Mouse (Mus musculus) gonadal fat pad, adult 2 months (tissue): ENCODE results near the gene Olfr965. TPM values are rescaled to one million over a fixed set of nuclear protein-coding genes. Genes with fewer than 3 reads are reported as not detected.
"Not testable (repeated sequence)": the region's sequence is repeated elsewhere in the genome, so short reads cannot be mapped to it uniquely, and the experiment has no call there.

Source experiments
- DNase-seq: peaks from one replicate; pipeline ENCODE4 v3.0.0-alpha.2; 2012; ENCODE audit warnings: low read depth
- polyA plus RNA-seq: library from polyadenylated mRNA; depleted of rRNA; stranded (reverse); fragments of >200 nt; gene quantifications from 2 replicates; pipeline ENCODE4 v1.2.3, GENCODE M21; 2012; rRNA removed

The Olfr965 gene
- polyA plus RNA-seq = not detected in 2 replicates

DNA sequence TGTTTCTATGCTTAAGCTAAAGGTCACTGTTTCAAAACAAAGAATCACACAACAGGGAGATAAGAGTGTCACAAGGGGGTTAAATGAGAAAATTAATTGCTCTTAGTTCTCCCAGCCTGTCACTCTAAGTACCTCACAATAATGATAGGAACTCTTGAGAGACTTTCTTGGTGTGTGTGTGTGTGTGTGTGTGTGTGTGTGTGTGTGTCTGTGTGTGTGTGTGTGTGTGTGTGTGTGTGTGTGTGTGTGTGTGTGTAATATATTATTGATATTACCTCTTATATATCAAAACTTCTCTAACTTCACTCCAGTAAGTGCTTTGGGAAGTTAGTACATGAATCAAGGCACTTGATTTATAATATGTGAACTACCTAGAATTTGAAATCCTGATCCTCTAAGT is at the start of gene Olfr965:
Gene Olfr965, plus strand, starts transcription at position 301 of the 400 bp plus-strand sequence.
- DNase-seq = no peak

DNA sequence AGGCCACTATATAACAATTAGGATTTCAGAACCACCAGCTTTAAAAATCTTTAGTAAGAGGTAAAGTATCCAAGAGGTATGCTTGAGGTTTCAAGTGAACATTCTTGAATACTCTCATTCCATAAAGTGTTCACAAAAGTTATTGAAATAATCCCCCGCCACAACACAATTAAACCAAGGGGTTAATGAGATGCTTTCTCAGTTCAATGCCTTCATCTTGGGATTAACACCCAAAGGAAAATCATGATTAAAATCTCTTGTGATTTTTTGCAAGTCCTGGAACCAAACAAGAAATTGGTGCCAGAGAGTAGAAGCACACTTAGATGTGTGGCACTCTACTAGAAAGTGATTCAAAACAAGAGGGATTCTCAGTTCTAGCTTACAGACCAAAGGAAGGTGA is 44.2 kb upstream of the Olfr965 start, which contains the start of gene Olfr963:
Gene Olfr963, plus strand, starts transcription at position 301 of the 400 bp plus-strand sequence.
- no peak for DNase-seq

DNA sequence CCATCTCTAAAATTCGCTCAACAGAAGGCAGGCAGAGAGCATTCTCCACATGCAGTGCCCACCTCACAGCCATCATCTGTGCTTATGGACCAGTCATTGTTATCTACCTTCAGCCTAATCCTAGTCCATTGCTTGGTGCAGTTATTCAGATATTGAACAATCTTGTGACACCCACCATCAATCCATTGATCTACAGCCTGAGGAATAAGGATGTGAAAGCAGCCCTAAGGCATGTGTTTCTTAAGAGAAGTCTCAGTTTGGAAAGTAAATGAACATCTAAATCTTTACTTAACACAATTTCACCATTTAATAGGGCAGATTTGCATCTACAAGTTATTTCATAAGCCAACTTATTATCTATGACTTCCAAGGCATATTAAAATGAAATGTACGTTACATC is 41.4 kb upstream of the Olfr965 start:
- DNase-seq = no peak

DNA sequence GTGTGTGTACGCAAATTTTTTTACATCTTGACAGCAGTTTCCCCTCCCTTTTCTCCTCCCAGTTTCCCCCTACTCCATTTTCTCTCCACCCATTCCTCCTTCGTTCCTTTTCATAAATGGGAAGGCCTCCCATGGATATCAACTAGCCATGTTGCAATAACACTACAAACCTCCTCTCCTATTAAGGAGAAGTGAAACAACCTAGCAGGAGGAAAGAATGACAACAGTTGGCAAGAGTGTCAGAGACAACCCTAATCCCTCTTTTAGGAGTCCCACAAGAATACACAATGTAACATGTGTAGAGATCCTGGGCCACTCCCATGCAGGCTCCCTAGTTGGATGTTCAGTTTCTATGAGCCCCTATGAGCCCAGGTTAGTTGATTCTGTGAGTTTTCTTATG is 36.3 kb upstream of the Olfr965 start:
- no peak for DNase-seq

DNA sequence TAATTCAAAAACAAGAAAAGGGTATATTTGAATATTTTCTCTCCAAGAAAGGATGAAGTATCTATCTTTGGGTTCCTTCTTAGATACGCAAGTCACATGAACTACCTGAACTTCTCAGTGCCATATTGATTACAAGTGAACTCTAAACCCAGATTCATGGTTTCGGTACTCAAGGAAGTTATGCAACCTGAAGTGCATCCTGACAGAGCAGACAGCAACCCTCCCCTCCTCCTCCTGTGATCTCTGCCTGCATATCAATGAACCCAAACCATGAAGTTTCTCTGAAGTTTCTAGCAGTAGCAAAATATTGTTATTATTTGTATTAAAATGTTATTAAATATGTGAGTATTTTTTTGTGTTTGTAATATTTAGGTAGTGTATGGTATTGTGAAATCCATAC is 32.6 kb upstream of the Olfr965 start:
- no peak for DNase-seq

DNA sequence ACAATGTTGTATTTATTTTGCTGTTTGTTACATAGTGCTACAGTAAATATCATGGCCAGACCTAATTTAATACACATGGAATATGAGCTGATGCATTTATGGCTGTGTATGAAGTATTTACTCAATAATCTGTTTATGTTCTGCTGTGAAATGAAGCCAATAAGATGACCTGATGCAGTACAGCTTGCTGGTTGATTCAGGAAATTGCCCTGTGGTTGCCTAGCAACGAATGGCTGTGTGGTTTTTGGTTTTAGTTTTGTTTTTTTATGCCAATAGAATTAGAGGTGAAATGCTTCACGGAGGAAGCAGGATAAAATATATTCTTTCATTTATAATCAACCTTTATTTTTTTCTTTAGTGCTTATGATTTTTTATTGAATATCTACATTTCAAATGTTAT is 31.9 kb upstream of the Olfr965 start:
- DNase-seq = no peak

DNA sequence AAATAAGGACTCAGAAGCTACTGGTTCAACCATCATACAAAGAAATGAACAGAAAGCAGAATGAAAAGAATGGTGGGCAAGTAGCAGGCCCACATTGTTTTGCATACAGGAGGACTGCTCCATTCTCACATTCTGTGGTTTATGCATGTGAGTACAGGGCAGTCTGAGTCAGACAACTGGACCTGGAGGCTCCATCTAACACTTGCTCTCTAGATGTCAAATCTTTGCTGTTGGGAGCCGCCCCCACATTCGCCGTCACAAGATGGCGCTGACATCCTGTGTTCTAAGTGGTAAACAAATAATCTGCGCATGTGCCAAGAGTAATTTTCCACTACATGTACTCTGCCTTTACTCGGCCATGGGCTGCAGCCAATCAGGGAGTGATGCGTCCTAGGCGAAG is 10.0 kb upstream of the Olfr965 start:
- not testable (repeated sequence) for DNase-seq

DNA sequence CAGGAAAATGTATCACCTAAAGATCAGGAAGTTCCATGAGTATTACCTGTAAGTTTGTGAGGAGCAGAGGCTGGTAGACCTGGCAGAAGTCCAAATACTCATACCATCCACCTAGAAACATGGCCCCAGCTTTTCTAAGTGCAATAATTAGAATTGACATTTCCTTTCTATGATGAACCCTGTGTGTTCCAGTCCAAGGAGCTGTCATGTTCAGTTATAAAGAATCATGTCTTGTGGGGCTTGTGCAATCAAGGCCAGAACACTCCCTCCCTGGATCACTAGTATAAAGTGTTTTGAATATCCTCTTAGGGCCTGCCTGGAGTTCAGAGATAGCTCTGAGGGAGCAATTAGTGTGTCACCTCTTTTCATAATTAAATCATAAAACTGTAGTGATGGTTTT is 4.1 kb upstream of the Olfr965 start, which contains the start of gene Olfr149:
Gene Olfr149, minus strand, starts transcription at position 101 of the 400 bp plus-strand sequence.
- no peak for DNase-seq

DNA sequence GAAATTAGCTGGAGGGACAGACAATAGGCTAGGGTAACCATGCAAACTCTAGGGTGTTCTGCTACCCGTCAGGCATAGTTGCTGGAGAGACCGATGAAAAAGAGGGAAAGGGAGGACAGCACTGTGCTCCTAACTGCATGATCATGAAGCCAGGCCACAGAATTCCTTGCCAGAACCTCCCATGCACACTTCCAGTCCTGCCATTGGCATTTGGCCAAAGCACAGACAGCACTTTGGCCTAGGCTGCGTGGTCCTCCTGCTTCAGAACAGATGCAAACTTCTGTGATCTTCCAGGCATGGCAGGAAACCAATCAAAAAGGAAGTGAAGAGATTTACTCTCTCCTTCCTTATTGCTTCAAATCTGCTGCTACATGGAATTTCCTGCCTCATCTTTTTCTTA is 2.2 kb upstream of the Olfr965 start:
- no peak for DNase-seq

DNA sequence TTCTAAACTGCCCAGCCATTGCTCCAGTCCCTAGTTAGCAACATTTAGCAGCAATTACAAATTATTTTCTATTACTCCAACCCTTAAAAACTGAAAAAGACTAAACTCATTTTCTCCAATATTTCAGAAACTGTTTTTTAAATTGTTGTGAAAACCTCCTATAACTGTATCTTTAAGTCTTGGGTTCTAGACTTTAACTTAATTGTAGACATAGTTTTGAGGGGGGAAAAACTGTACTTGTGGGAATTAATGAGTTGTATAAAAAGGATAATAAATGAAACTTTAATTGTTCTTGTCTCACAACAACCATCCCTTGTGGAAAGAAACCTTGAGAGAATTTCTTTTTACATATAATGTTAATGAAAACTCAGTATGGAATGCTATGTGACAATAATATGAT is 19.5 kb downstream of the Olfr965 start, which contains the start of gene Olfr150:
Gene Olfr150, plus strand, starts transcription at position 301 of the 400 bp plus-strand sequence.
- DNase-seq = no peak

DNA sequence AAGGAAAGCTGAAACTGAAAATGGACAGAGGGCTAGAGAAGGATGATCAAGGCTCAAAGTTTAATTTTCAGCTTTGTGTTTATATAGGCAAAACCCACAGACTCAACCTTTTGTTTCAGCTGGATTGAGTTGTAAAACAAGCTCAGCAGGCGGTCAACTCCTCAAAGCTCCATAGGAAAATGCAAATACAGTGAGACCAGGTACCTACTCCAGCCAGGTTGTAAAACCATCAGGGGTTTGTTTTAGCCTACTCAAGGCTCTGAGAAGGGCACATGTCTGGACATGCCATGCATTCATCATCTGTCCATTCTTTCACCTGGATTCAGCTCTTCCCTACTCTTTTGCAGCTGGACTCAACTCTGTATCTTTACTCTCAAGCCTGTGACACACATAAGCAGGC is 29.6 kb downstream of the Olfr965 start:
- no peak for DNase-seq

DNA sequence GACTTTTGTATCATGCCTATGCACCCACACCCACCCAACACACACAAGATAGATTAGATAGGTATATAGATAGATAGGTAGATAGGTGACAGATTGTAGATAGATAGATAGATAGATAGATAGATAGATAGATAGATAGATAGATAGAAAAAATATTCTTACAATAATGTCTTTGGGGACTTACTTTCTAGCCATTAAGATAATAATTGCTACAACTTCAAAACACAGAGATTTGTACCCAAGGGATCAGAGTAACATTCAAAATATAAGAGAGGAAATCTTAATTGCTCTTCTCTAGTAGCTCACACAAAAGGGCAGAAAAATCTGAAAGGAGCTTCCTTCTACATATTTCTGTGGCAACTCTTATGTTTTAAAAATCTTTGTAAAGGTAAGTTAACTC is 34.8 kb downstream of the Olfr965 start, which contains the start of gene Olfr967:
Gene Olfr967, plus strand, starts transcription at position 301 of the 400 bp plus-strand sequence.
- no peak for DNase-seq

DNA sequence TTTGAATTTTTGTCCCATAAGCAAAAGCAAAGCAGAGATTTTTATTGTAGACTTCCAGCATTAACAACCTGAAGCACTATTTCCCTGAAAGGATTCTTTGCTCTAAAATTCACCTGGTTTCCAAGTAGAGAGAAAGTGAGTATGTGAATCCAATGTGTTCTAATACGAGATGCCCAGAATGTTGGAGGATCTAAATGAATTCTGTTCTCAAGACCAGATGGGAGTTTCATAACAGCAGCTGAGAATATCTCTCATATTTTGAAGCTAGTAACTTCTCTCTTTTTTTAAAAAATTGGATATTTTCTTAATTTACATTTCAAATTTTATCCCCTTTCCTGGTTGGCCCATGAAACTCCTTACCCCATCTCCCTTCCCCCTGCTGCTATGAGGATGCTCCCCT is 35.3 kb downstream of the Olfr965 start:
- no peak for DNase-seq

Other genes with a start within 250 kb of the Olfr965 start
- gene Olfr955, start 239.4 kb upstream of the Olfr965 start, polyA plus RNA-seq = not detected in 2 replicates
- gene Olfr44, start 217.4 kb upstream of the Olfr965 start, polyA plus RNA-seq = not detected in 2 replicates
- gene Olfr957, start 195.5 kb upstream of the Olfr965 start, polyA plus RNA-seq = not detected in 2 replicates
- not detected in 2 replicates for gene Olfr958, start 157.3 kb upstream of the Olfr965 start, polyA plus RNA-seq
- not detected in 2 replicates for gene Olfr959, start 135.8 kb upstream of the Olfr965 start, polyA plus RNA-seq
- 0.32 and 0.46 TPM in 2 replicates for gene AW551984, start 107.0 kb upstream of the Olfr965 start, polyA plus RNA-seq
- not detected in 2 replicates for gene Olfr148, start 100.7 kb upstream of the Olfr965 start, polyA plus RNA-seq
- not detected in 2 replicates for gene Olfr960, start 90.0 kb upstream of the Olfr965 start, polyA plus RNA-seq
- not detected in 2 replicates for gene Olfr961, start 66.3 kb upstream of the Olfr965 start, polyA plus RNA-seq
- gene Olfr963, start 44.1 kb upstream of the Olfr965 start, polyA plus RNA-seq = not detected in 2 replicates
- not detected in 2 replicates for gene Olfr149, start 4.2 kb upstream of the Olfr965 start, polyA plus RNA-seq
- not detected in 2 replicates for gene Olfr150, start 19.6 kb downstream of the Olfr965 start, polyA plus RNA-seq
- gene Olfr967, start 34.9 kb downstream of the Olfr965 start, polyA plus RNA-seq = not detected in 2 replicates
- gene Olfr968, start 71.9 kb downstream of the Olfr965 start, polyA plus RNA-seq = not detected in 2 replicates
- gene Olfr969, start 79.6 kb downstream of the Olfr965 start, polyA plus RNA-seq = not detected in 2 replicates
- not detected in 2 replicates for gene Olfr970, start 97.5 kb downstream of the Olfr965 start, polyA plus RNA-seq
- not detected in 2 replicates for gene Olfr971, start 125.5 kb downstream of the Olfr965 start, polyA plus RNA-seq
- gene Olfr972, start 155.1 kb downstream of the Olfr965 start, polyA plus RNA-seq = not detected in 2 replicates
- gene Olfr229, start 196.0 kb downstream of the Olfr965 start, polyA plus RNA-seq = not detected in 2 replicates
- not detected in 2 replicates for gene Olfr974, start 226.1 kb downstream of the Olfr965 start, polyA plus RNA-seq
- gene Olfr975, start 240.7 kb downstream of the Olfr965 start, polyA plus RNA-seq = not detected in 2 replicates
- gene Olfr976, start 249.8 kb downstream of the Olfr965 start, polyA plus RNA-seq = not detected in 2 replicates